Mouse (Mus musculus): ENCODE measurements at regions not wholly inside any gene's neighbourhood (a gene's known extent, or its start where the extent isn't known, plus 50 kb on each side); places are given as distances from the start of the nearest gene placed in this dataset.

DNA sequence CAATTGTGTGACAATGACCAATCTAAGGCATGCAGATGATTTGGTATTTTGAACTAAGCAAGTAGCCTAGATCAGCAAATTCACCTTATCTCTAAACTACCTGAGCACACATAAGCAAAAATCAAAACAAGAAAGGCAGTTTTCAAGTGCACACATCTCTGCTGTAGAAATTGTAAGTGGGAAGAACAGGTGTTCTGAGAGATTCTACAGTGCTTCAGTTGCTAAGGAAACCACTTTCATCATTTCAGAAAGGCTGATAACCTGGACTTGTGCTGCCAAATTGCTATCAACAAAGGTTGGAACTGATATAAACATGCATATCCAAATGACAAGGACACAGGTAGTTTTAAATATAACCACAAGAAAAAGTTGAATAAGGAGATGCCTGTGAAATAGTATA lies 322.4 kb upstream of the Cdh9 start:
- TF ChIP-seq CTCF (IDR thresholded peaks at IDR 0.05; ENCODE audit: low read depth, low read length) (no peak), EP300 (IDR thresholded peaks at IDR 0.05; ENCODE audit: insufficient read depth, low read depth, low read length) (no peak), POLR2A (IDR thresholded peaks at IDR 0.05; ENCODE audit: insufficient read depth, low read length) (no peak)

Measured in ES-Bruce4 (cell line).